Mouse (Mus musculus) spleen, postnatal 4 days (tissue): ENCODE measurements around the gene Ccl7.

Experiments used
- DNase-seq, 2 experiments: peaks; one replicate each; pipeline ENCODE4 v3.0.0; 2022; ENCODE audit warnings: low spot score in 2 of 2

Gene Ccl7

DNA sequence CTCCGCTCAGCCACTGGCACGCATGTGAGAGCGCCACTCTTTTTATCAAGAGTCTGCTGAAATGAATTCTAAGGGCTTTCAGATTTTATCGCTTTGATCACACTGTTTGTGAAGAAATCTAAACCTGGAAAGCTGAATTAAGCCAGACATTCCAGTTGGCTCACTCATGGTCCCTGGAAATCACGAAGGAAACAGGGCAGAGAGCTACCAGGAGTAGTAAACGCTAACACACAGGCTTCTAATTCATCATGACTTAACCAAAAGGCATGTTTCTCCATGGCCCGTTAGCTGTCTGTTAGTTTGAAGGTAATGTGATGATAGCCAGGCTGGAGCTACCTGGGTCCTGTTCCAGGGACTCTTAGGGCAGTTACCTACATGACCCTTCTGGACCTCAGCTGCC lies 11.1 kb upstream of the Ccl7 start:
- DNase-seq: no peak

DNA sequence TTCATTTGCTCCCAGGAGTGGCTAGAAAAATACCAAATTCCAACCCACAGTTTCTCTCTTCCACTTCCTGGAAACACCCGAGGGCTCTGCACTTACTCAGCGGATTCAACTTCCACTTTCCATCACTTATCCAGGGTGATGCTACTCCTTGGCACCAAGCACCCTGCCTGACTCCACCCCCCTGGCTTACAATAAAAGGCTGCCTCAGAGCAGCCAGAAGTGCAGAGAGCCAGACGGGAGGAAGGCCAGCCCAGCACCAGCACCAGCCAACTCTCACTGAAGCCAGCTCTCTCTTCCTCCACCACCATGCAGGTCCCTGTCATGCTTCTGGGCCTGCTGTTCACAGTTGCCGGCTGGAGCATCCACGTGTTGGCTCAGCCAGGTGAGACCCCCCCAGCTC lies 10.2 kb upstream of the Ccl7 start, which contains the start of gene Ccl2:
Gene Ccl2, plus strand, starts transcription at position 216 of the 400 bp plus-strand sequence.
- peak in 1 of 2 experiments; percentile 19 for DNase-seq

DNA sequence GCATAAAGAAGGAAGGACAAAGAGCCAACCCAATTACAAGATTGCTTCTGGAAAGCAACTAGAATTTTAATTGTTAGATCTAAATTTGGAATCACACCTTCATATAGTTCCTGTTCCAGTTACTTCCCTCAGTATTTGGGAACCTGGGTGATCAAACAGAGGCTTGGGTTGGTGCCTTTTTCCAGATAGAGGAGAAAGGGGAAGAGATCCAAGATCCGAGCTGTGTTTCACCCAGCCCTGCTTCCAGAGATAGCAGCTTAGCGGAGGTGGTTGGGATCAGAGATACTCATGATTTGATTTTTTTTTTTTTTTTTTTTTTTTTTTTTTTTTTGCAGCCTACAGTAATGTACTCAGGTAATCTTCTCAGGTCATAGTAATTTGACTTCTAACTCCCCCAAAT lies 9.7 kb upstream of the Ccl7 start:
- DNase-seq: no peak

DNA sequence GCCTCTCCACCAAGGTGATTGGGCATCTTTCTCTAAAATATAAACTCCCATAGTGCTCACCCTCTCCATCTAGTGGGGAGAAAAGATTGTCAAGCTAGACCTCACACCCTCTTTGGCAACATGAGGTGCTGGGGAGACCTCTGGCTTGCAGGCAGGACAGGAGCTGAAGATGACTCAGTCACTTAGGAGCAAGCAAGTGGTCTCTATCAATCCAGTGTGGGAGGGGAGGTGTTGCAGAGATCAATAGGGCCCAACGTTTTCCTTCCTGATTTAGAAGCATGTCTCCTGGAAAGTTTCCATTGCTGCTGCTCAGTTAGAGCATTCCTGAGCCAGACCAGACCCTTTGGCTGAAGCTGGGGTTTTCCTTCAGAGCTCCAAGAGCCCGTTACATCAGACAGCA lies 7.0 kb upstream of the Ccl7 start, which contains the start of gene Gm17268:
Gene Gm17268, minus strand, starts transcription at position 28 of the 400 bp plus-strand sequence.
- no peak for DNase-seq

DNA sequence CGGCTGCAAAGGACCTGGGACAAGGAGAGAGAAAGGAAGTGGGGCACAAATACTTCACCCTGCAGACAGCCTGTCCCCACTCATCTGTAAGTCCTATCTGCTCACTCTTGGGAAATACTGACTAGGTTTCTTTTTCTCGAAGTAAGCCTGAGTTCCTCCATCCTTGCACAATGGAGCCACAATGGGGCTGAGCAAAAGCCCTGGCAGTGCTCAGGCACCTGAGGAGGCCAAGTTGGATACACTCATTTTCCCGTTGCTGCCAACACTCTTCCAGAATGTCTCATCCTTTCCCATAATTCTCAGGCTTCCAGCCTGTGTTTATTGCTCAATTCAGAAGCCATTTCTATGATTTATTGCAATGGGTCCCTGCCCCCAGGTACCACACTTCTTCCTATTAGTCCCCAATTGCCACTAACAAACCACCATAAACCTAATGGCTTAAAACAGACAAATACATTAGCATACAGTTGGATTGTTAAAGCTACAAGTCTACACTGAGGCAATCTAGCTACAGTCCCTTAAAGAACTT lies 6.3 kb upstream of the Ccl7 start:
- no peak for DNase-seq

DNA sequence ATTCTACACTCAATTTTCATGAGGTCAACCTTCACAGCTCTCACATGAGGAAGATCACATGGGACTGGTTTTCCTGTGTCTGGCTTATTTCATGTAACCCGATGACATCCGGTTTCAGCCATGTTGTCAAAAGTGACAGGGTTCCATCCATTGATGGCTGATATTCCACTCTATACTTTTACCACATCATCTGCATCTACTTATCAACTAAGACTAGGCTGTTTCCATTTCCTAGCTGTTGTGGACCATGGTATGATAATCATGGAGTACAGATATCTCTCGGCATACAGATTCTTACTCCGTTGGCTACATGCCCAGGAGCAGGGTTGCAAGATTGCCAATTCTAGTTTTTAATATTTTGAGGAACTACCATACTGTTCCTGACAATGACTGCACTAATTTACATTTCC lies 3.8 kb upstream of the Ccl7 start:
- DNase-seq: no peak

DNA sequence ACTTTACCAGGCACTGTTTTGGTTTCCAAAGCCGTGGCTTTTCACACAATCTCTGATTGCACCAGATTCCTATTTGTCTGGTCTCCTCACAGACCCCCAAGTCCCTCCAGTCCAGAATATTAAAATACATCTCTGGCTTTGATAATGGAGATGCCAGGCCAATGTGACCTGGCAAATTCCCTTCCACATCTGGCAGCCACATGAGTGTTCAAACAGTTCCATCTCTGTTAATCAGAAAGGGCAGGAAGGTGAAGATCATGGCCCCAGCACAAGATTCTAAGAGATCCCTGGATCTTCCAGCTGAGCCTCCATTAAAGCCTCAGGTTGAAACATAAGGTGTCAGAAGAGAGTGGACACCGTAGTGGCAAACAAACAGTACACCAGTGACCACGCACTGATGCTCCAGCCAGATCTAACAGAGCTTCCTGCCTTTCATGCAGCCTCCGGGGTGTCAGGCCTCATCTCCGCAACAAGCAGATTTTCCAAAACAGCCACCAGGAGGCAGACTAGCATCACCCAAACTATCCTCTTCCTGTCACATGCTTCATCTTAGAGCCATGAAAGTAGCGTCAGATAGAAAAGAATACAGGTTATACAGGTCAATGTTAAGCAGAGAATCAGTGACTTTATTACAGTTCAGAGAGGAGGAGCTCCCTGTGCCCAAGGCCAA lies 2.4 kb downstream of the Ccl7 start:
- DNase-seq: peak; percentile 16 to 60

DNA sequence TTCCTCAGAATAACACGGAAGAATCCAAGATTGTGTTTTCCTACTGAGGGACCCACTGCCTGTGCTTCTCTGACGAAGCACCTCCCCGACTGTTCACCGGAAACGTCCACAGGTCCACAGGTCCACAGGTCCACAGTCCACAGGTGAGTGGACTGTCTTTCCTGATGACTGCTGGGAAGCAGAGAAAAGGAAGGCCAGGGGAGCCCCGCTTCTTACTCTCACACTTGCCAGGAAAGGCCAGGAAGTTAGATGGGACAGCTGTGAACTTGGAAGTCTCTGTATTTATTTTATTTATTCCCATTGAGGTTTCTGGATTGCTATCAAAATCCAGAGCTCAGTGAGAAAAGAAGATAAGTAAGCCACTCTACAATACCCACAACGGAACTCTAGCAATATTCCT lies 8.3 kb downstream of the Ccl7 start:
- no peak for DNase-seq

DNA sequence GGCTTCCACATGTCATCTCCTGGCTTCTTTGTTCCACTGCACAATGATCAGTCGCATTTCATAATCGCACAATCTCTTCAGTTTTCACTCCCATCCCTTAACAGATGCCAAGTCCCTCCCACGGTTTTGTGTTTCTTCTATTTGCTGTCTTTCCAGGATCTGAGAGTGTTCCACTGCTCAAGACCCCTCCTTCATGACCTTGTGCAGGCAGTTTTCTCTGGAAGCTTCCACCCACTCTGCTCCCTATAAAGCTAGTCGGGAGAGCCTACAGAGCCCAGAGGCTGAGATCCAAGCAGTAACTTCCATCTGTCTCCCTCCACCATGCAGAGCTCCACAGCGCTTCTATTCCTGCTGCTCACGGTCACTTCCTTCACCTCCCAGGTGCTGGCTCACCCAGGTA lies 12.1 kb downstream of the Ccl7 start, which contains the start of gene Ccl11:
Gene Ccl11, plus strand, starts transcription at position 178 of the 400 bp plus-strand sequence.
- DNase-seq: no peak

DNA sequence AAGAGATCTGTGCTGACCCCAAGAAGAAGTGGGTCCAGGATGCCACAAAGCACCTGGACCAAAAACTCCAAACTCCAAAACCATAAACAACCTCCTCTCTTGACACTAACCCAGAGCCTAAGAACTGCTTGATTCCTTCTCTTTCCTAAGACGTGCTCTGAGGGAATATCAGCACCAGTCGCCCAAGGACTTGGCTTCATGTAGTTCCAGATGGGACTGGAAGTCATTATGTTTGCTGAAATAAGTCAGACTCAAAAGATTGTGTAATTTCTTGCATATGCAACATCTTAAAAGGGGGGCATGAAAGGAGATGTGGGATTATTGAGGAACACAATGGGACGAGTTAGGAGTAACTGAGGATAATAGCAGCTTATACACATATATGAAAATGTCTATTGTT lies 16.7 kb downstream of the Ccl7 start:
- DNase-seq: no peak

DNA sequence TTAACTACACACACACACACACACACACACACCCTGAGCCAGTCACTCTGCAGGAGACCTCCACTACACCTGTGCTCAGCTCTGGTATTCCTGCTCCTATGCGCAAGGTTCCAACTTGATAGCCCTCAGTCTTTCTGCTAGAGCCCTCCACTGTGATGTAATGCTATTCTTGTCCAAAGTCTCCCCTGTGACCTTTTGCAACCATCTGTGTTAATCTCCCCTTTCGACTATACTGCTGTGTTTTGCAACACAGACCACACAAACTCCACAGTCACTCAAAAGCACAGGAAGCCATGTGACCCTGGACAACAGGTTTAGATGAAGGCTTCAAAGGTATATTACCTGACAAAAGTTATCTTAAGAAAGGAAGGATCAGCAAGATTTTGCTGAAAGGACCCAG lies 17.9 kb downstream of the Ccl7 start:
- no peak for DNase-seq

DNA sequence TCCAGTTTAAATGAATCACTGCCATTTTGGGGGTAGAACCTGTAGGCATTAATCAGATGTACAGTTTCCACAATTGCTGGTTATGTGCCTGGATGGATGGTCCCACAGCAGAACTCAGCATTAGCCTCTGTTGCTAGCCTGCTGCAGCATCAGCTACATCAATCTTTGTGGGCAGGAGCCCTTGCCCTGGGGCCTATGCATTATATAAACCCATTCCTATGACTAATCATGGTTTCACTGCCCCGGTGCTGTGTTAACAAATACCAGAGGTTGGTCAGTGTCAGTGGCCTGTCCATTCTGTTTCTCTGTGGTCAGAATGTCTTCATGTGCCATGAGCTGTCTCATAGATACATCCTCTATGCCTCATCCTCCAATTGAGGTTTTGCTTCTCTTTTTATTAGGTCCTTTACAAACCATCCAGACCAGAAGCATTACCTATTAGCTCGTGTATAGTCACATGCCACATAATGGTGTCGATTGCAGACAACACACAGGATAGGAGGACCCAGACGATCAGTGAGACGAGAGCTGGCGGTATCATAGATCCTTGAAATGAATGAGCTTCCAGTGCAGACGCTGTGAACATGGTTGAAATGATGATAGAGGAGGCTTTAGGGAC lies 21.6 kb downstream of the Ccl7 start:
- DNase-seq: no peak

DNA sequence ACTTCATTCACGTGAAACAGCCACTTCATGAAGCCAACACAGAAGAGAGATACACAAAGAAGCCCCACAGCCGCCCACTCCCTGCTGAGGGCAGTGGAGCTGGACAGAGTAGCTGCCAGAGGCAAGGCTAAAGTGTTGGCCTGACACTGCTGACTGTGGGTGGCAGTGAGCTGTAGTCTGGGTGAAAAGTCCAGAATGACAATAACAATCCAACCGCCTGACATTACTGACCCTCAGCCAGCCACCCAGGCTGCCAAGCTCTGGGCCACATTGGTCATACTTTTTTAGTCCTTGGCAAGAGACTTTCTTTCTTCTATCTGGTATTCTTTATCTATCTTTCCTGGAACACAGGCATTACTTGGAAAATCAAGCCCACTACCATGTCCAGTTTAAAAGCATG lies 25.6 kb downstream of the Ccl7 start:
- no peak for DNase-seq

DNA sequence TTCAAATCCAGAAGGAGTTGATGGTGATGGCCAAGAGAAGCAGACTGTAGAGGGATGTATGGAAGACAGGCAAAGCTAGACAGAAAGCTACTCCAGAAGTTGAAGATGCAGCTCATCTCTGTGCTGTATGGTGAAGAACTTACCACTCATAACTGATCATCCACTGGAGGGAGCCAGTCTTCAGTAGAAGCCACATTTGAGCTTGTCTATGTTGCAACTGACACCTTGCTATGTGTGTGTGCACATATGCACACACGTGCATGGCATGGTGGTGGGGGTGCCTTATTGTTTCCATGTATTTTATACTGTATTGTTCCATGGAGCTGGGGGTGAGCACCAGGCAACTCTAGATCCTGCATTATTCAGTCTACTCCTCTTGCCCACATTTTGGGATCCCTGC lies 26.9 kb downstream of the Ccl7 start:
- DNase-seq: no peak

DNA sequence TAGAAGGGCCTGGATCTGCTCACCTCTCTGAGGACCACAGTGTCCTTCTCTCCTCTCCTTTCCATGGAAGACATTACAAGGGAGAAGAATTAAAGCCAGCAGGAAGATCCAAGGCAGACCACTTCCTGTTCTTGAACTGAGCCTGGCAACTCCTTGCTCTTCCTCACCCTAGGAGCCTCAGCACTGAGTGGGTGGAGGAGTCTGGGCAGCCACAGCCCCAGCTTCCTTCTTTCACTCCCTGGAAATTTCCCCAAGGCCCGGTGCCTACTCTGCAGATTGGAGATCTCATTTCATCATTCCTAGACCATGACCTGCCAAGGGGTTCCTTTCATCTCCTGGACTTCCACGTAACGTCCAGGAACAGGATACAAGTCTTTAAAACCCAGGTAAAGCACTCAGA lies 27.5 kb downstream of the Ccl7 start:
- DNase-seq: no peak

DNA sequence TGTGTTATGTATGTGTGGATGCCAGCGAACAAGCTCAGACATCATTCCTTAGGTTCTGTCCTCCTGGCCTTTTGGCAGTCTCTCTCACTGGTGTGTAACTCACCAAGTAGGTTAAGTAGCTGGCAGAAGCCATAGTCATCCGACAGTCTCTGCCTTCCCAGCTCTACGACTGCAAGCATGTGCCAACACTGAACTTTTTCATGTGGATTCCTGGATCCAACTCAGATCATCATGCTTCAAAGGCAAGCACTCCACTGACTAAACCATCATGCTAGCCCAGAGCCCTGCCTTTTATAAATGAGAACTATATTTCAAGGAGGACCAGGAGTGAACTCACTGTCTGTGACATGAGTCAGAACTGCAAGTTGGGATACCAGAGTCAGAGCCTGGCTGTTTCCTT lies 28.2 kb downstream of the Ccl7 start:
- no peak for DNase-seq

DNA sequence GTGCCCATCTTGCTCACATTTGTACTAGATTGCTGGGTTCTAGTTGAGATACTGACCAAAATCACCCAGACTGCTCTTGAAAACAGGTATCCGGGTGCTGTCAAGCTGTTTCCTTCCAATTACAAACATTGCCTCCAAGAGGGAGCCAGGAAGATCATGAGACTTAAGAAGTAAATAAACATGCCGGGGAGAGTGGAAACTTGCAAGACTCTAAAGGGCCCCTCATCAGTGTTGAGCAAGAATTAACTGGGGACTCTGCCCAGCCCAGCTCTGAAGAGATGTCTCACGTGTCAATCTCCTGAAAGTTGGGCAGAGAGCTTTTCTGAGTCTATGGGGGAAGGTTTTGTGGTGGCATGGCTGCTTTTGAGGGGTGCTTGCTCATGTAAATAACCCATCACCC lies 31.5 kb downstream of the Ccl7 start:
- DNase-seq: no peak

DNA sequence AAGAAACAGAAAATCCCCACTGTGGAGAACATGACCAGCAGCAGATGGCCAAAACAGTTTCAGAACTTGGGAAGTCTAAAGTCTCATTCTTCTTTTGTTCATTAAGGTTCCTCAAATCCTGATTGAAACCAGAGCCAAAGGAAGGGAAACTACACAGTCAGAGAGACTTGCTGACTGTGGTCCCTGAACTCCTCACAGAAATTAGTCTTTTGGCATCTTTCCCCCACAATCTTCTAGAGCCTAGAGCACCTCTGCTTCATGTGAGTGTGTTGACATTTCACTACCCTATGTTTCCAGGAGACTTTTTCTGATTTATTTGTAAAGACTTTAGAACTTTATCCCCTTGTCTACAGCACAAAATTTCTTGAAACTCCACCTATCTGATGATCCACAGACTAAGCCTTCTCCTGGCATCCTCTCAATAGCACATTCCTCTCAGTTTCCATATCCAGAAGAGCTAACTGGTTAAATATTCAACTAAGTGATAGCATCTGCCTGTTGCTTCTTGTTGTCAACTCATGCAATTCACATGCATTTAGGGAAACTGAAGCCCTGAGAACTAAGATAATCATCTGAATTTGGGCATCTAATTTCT lies 32.7 kb downstream of the Ccl7 start:
- no peak for DNase-seq

DNA sequence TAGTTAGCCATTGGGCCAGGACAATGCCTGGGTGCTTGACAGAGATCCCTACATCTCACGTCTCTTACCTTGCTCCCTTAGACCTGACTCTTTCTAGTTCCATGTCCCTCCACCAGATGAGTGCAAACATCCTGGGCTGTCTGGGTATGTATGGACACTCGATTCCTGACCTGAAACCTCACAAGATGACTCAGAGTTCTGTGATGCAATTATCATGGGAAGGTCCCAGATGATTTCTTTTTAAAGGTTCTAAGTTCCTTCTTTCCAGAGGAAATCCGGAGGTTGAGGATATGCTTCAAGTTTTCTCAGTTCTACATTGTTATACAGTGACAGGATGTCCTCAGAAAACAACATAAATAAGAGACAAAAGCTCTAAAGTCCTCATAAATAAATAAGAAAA lies 35.4 kb downstream of the Ccl7 start:
- DNase-seq: no peak

DNA sequence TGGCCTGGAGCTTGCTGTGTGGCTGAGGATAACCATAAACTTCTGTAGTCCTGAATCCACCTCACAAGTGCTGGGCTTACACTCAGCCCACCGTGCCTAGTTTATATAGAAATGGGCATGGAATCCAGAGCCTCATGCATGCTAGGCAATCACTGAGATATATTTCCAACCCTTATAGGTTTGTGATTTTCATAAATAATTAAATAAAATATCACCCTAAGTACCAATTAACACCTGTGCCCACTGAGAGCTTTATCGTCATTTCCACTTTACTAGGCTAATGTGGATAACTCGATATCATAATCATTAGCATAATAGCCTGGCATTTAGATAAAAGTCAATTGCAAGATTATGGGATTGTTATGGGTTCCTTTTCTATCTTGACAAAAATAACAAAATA lies 38.8 kb downstream of the Ccl7 start:
- DNase-seq: no peak
